Mouse (Mus musculus): ENCODE results near the gene Ttc25.
"Not testable (repeated sequence)": the region's sequence is repeated elsewhere in the genome, so short reads cannot be mapped to it uniquely, and the experiment has no call there.

Ttc25 gene

GRCm38 (mm10) chr11:100533871-100534270, 11.5 kb upstream of the Ttc25 start:
- no peak for DNase-seq

- not testable (repeated sequence) for DNase-seq
These were observed 11.0 kb upstream of the Ttc25 start for GRCm38 (mm10) chr11:100534411-100534810.

- DNase-seq, result not testable (repeated sequence)
These were observed 10.6 kb upstream of the Ttc25 start for GRCm38 (mm10) chr11:100534821-100535220.

GRCm38 (mm10) chr11:100535996-100536395, 9.4 kb upstream of the Ttc25 start:
- DNase-seq, result no peak

GRCm38 (mm10) chr11:100536466-100536865, 8.9 kb upstream of the Ttc25 start:
- DNase-seq, result no peak

GRCm38 (mm10) chr11:100540966-100541365, 4.4 kb upstream of the Ttc25 start:
- DNase-seq, result no peak

GRCm38 (mm10) chr11:100541577-100541976, 3.8 kb upstream of the Ttc25 start:
- no peak for DNase-seq

GRCm38 (mm10) chr11:100545746-100546085, 309 bp downstream of the Ttc25 start:
- no peak for DNase-seq

GRCm38 (mm10) chr11:100546955-100547354, 1.5 kb downstream of the Ttc25 start:
- DNase-seq, result no peak

- no peak for DNase-seq
These were observed 2.7 kb downstream of the Ttc25 start for GRCm38 (mm10) chr11:100548141-100548540.

GRCm38 (mm10) chr11:100549466-100549865, 4.1 kb downstream of the Ttc25 start:
- no peak for DNase-seq

GRCm38 (mm10) chr11:100550101-100550500, 4.7 kb downstream of the Ttc25 start:
- DNase-seq, result no peak

GRCm38 (mm10) chr11:100552842-100553241, 7.4 kb downstream of the Ttc25 start:
- DNase-seq, result peak; percentile 56 to 80

GRCm38 (mm10) chr11:100555583-100555982, 10.2 kb downstream of the Ttc25 start:
- DNase-seq, result peak; percentile 42 to 77

GRCm38 (mm10) chr11:100557563-100557962, 12.2 kb downstream of the Ttc25 start:
- no peak for DNase-seq

GRCm38 (mm10) chr11:100559476-100559875, 14.1 kb downstream of the Ttc25 start:
- DNase-seq, result no peak

- no peak for DNase-seq
These were observed 16.3 kb downstream of the Ttc25 start for GRCm38 (mm10) chr11:100561748-100562147.

GRCm38 (mm10) chr11:100564297-100564696, 18.9 kb downstream of the Ttc25 start:
- no peak for DNase-seq

GRCm38 (mm10) chr11:100564703-100565102, 19.3 kb downstream of the Ttc25 start:
- DNase-seq, result no peak

- no peak for DNase-seq
These were observed 21.8 kb downstream of the Ttc25 start for GRCm38 (mm10) chr11:100567229-100567628.

GRCm38 (mm10) chr11:100567815-100568245, 22.4 kb downstream of the Ttc25 start:
- DNase-seq, result no peak

GRCm38 (mm10) chr11:100568692-100569091, 23.3 kb downstream of the Ttc25 start:
- no peak for DNase-seq

GRCm38 (mm10) chr11:100569789-100570188, 24.4 kb downstream of the Ttc25 start:
- no peak for DNase-seq

- DNase-seq, result peak; percentile 39 to 81
These were observed 25.2 kb downstream of the Ttc25 start for GRCm38 (mm10) chr11:100570430-100571201.

- no peak for DNase-seq
These were observed 25.8 kb downstream of the Ttc25 start for GRCm38 (mm10) chr11:100571202-100571567.
